Mouse (Mus musculus): ENCODE data around the gene Tagap1. TPM values are rescaled to one million over a fixed set of nuclear protein-coding genes. Genes with fewer than 3 reads are reported as not detected.
"Not testable (repeated sequence)": the region's sequence is repeated elsewhere in the genome, so short reads cannot be mapped to it uniquely, and the experiment has no call there.

The Tagap1 gene
- polyA plus RNA-seq, 1 experiment from 2014 or later, result 12.3 TPM

DNA sequence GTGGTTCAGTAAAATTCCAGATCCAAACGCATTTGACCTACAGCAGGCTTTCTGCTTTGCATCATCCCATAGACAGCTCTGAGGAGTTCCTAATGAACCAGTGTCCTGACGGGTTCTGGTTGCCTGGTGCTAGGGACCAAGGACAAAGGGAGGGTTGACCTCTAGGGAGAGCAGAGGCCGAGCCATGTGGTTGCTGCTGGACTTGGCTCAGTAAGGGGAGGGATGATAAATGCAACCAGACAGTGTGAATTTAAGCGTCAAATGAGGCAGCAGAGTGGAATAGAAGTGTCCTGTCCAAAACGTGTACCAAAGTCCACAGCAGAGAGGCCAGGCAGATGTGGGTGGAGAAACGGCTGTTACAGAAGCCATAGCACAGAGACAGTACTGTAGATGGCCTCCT, 34.5 kb upstream of the Tagap1 start:
- peak; percentile 13; the same call in 1 of the 2 replicates for ATAC-seq (ENCODE audit: low read depth)
- H3K9me3 ChIP-seq (replicated peaks; ENCODE audit: control insufficient read depth, low read length); H3K4me2 ChIP-seq (ENCODE audit: low read depth, low read length); H3K9ac ChIP-seq (ENCODE audit: low read depth, low read length); H3K4me1 ChIP-seq (ENCODE audit: control insufficient read depth, low read depth, low read length); H3K27me3 ChIP-seq (ENCODE audit: control insufficient read depth, insufficient read depth, low read depth, low read length); H3K4me3 ChIP-seq (ENCODE audit: low read depth, low read length); H3K36me3 ChIP-seq (ENCODE audit: control insufficient read depth, insufficient read depth); H3K27ac ChIP-seq (ENCODE audit: low read length): not testable (repeated sequence)
- no CpG with 5 or more reads among the region's 6 CpGs for WGBS (ENCODE audit: insufficient replicate concordance)

DNA sequence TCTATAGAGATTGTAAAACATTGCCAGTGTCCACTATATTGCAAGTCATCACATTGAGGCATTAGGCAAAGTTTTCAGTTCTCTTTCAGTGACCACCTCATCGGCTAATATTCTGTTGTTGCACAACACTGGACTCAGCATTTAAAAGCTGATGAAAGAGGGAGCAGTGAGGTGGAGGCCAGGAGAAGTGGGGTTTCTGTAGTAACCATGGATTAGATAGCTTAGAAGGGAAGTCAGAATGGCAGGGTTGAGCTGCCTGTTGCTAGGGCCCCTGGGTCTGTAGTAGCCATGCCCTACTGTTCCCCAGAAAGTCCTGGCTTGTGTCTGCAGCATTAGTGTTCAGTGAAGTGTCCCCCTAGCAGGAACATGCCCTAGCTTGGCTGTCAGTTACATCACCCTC, 25.2 kb upstream of the Tagap1 start:
- H3K27me3 ChIP-seq (ENCODE audit: control insufficient read depth, insufficient read depth, low read depth, low read length); H3K4me2 ChIP-seq (ENCODE audit: low read depth, low read length); H3K36me3 ChIP-seq (ENCODE audit: control insufficient read depth, insufficient read depth); H3K9ac ChIP-seq (ENCODE audit: low read depth, low read length); H3K4me1 ChIP-seq (ENCODE audit: control insufficient read depth, low read depth, low read length); ATAC-seq (ENCODE audit: low read depth); H3K9me3 ChIP-seq (replicated peaks; ENCODE audit: control insufficient read depth, low read length); H3K4me3 ChIP-seq (ENCODE audit: low read depth, low read length); H3K27ac ChIP-seq (ENCODE audit: low read length): not testable (repeated sequence)
- 69% methylated on average over 1 of the region's 1 CpGs for WGBS (ENCODE audit: insufficient replicate concordance)

DNA sequence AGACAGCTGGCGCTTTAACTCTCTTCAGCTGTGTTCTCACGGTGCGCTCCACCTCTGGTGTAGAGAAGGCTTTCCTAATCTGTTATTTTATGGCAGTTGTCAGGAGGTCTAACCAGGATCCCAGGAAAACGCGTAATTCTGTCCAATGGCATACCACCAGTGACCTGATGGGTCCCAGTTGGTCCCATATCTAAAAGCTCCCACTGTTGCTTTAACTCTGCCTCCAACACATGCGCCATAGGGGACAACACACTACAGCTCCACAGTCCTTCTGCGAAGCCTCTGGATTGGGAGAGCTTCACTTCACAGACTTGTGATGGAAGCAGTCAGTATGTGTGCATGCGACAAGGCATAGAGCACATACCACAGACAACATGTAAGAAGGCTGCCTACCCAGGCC, 19.2 kb upstream of the Tagap1 start:
- H3K4me2 ChIP-seq (ENCODE audit: low read depth, low read length); H3K27me3 ChIP-seq (ENCODE audit: control insufficient read depth, insufficient read depth, low read depth, low read length); H3K4me3 ChIP-seq (ENCODE audit: low read depth, low read length); H3K36me3 ChIP-seq (ENCODE audit: control insufficient read depth, insufficient read depth); H3K4me1 ChIP-seq (ENCODE audit: control insufficient read depth, low read depth, low read length); H3K9me3 ChIP-seq (replicated peaks; ENCODE audit: control insufficient read depth, low read length); H3K9ac ChIP-seq (ENCODE audit: low read depth, low read length); H3K27ac ChIP-seq (ENCODE audit: low read length); ATAC-seq (ENCODE audit: low read depth): not testable (repeated sequence)
- 90% methylated on average over 5 of the region's 8 CpGs for WGBS (ENCODE audit: insufficient replicate concordance)

DNA sequence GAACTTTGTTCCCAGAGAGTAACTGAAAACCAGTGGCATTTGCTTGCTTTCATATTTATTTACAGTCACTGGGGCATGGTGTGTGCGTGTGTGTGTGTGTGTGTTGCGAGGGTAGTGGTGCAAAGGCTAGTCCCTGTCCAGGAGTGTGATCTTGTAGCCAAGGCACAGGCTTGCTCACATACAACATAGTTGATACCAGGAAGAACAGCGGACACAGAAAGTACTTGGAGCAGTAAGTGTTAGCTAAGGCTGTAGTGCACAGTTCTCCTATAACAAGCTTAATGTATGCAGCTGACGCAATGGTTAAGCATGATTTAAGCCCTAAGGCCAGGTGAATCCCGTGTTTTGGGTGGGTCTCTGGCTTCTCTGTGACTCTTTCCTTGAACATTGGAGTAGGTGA, 18.4 kb upstream of the Tagap1 start:
- Histone ChIP-seq H3K4me3 (ENCODE audit: low read depth, low read length) (peak overlapping the region; percentile 65), H3K4me2 (ENCODE audit: low read depth, low read length) (peak overlapping the region; percentile 70)
- 4% methylated on average over 4 of the region's 5 CpGs for WGBS (ENCODE audit: insufficient replicate concordance)
- H3K9me3 ChIP-seq (replicated peaks; ENCODE audit: control insufficient read depth, low read length); H3K36me3 ChIP-seq (ENCODE audit: control insufficient read depth, insufficient read depth); H3K4me1 ChIP-seq (ENCODE audit: control insufficient read depth, low read depth, low read length); H3K9ac ChIP-seq (ENCODE audit: low read depth, low read length); H3K27me3 ChIP-seq (ENCODE audit: control insufficient read depth, insufficient read depth, low read depth, low read length); H3K27ac ChIP-seq (ENCODE audit: low read length): not testable (repeated sequence)
- peak; percentile 4; the same call in 1 of the 2 replicates for ATAC-seq (ENCODE audit: low read depth)

DNA sequence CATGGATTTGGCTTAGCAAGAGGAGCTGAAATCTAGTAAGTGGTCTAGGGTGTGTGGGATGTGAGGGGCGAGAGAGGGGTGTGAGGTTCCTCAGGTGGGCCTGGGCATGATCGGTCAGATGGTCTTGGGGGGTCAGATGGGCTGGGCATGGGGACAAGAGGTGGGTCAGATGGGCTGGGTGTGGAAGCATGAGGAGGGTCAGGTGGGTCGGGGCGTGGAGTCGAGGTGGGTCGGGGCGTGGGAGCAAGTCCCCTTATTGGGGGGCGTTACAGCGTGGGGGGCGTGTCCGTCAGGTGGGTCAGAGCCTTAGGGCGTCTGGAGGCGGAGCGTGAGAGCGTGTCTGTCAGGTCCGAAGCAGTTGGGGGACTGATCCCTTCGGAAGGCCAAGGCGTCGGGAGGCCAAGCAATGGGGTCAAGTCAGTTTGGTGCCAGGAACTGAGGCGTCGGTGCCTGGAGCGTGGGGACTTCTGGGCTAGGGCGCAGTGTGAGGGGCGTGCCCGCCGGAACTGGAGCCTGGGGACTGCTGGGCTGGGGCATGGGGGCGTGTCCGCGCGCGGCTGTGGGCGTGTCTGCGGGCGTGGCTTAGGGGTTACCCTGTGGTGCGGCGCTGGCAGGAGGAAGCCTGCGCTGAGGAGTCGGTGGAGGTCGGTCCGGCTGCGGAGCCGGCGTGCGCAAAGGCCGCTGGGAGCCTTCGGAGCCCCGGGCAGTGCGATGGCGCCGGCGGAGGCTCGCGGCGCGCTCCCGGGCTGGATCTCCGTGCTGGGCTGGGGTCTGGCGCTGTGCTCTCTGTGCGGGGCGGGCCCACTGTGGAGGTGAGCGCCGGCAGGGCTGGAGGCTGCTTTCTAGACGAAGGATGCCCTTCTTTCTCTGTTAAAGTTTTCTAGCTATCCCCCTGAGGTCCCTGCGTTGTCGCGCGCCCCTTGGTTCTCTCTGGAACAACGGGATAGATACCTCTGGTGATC, 17.6 kb upstream of the Tagap1 start, which contains the start of gene Gm49721:
TSS of gene Gm49721 (plus strand) at position 618 of the 962 bp plus-strand sequence.
- not testable (repeated sequence) for H3K27me3 ChIP-seq (ENCODE audit: control insufficient read depth, insufficient read depth, low read depth, low read length); H3K4me1 ChIP-seq (ENCODE audit: control insufficient read depth, low read depth, low read length); H3K9me3 ChIP-seq (replicated peaks; ENCODE audit: control insufficient read depth, low read length); H3K27ac ChIP-seq (ENCODE audit: low read length); H3K36me3 ChIP-seq (ENCODE audit: control insufficient read depth, insufficient read depth)
- peak; percentile 99 for ATAC-seq (ENCODE audit: low read depth)
- WGBS (ENCODE audit: insufficient replicate concordance), result under 1% methylated on average over 32 of the region's 68 CpGs
- Histone ChIP-seq H3K4me2 (ENCODE audit: low read depth, low read length) (peak within 1 kb of the TSS; percentile 70), H3K9ac (ENCODE audit: low read depth, low read length) (peak within 1 kb of the TSS; percentile 62; the same call in 1 of the 2 replicates), H3K4me3 (ENCODE audit: low read depth, low read length) (peak within 1 kb of the TSS; percentile 65)

DNA sequence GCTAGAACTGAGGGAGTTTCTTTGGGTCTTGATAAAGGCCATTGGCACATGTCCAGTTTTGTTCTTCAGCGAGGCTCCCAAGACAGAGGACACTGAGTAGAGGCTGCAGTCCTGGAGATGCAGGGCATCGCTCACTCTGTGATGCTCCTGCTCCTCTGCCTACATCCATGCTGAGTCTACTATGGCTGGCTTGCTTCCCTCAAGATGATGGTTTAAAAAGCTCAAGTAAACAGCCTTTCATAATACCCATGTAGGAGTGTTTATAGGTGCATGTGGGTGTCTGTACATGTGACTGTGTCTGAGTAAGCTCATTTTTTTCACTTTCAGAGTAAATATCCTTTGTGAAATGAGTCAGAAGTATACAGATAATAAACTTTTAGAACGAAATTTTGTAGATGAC, 14.0 kb upstream of the Tagap1 start:
- H3K9ac ChIP-seq (ENCODE audit: low read depth, low read length); H3K27ac ChIP-seq (ENCODE audit: low read length); H3K36me3 ChIP-seq (ENCODE audit: control insufficient read depth, insufficient read depth); H3K9me3 ChIP-seq (replicated peaks; ENCODE audit: control insufficient read depth, low read length); ATAC-seq (ENCODE audit: low read depth); H3K4me1 ChIP-seq (ENCODE audit: control insufficient read depth, low read depth, low read length); H3K4me2 ChIP-seq (ENCODE audit: low read depth, low read length); H3K27me3 ChIP-seq (ENCODE audit: control insufficient read depth, insufficient read depth, low read depth, low read length); H3K4me3 ChIP-seq (ENCODE audit: low read depth, low read length): not testable (repeated sequence)
- WGBS (ENCODE audit: insufficient replicate concordance), result 52% methylated on average over 3 of the region's 3 CpGs

DNA sequence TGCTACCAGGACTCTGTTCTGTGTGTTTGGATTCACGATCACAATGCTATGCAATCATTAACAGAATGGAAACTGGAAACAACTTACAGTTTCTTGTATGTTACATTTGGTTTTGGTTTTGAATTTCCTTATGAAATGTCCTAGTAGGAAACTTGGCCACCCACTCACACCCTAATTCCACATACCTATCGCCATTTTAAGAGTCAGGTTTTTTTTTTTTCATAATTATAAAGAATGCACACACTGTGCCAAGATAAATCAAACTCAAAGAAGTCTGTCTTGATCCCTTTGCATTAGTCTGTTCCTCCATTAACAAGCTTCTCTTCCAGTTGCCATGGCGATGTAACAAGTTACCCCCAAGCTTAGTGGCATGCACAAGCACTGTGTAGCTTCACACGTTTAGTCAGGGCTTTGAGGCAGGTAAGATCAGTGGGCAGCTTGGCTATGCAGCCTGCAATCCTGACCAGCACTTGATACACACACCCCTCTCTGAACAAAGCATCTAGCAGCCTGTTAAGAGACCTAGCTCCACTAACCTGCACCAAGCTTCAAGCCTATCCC, 12.0 kb upstream of the Tagap1 start:
- H3K36me3 ChIP-seq (ENCODE audit: control insufficient read depth, insufficient read depth); H3K27me3 ChIP-seq (ENCODE audit: control insufficient read depth, insufficient read depth, low read depth, low read length); H3K4me3 ChIP-seq (ENCODE audit: low read depth, low read length); H3K4me2 ChIP-seq (ENCODE audit: low read depth, low read length); H3K4me1 ChIP-seq (ENCODE audit: control insufficient read depth, low read depth, low read length); H3K9ac ChIP-seq (ENCODE audit: low read depth, low read length); H3K27ac ChIP-seq (ENCODE audit: low read length); H3K9me3 ChIP-seq (replicated peaks; ENCODE audit: control insufficient read depth, low read length); ATAC-seq (ENCODE audit: low read depth): not testable (repeated sequence)
- 59% methylated on average over 4 of the region's 4 CpGs for WGBS (ENCODE audit: insufficient replicate concordance)

DNA sequence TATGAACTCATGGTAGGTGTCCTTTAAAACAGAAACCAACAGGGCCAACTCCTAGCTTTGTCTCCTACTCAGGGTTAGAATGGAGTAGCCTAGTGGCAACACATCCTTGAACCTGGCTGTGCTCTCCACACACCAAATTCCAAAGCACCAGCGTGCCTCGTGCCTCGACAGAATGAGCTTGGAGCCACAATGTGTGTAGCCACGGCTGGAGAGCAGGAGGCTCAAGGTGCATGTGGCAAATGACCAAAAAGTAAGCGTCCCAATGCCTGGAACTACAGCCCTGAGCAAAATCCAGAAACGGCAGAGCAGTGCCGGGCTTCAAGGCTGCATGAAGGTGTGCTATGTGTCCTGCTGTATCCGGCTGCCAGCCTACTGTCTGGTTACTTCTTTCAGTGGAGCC, 10.3 kb upstream of the Tagap1 start:
- not testable (repeated sequence) for H3K36me3 ChIP-seq (ENCODE audit: control insufficient read depth, insufficient read depth); ATAC-seq (ENCODE audit: low read depth); H3K27ac ChIP-seq (ENCODE audit: low read length); H3K4me3 ChIP-seq (ENCODE audit: low read depth, low read length); H3K9me3 ChIP-seq (replicated peaks; ENCODE audit: control insufficient read depth, low read length); H3K4me2 ChIP-seq (ENCODE audit: low read depth, low read length); H3K4me1 ChIP-seq (ENCODE audit: control insufficient read depth, low read depth, low read length); H3K9ac ChIP-seq (ENCODE audit: low read depth, low read length); H3K27me3 ChIP-seq (ENCODE audit: control insufficient read depth, insufficient read depth, low read depth, low read length)
- WGBS (ENCODE audit: insufficient replicate concordance), result 71% methylated on average over 7 of the region's 8 CpGs

DNA sequence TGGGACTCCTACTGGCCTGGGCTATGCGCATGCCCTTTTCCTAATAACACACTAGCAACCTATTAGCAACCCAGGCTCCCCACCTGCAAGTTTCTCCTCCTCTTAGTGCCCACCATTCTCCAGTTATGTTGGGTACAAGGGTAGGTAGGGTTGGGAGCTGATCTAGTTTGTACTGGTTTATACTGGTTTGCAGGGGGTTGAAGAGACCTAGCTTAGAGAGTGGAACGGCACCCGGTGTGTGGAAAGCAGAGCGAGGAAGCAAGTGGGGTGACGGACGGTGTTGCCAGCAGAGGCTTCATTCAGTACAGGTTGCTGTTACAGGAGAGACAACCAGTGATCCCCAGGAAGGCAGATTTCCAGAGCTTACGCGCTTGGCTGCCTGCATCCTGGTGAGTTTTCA, 9.4 kb upstream of the Tagap1 start, which contains the start of gene Rnaset2b:
TSS of gene Rnaset2b (plus strand) at position 301 of the 400 bp plus-strand sequence.
- not testable (repeated sequence) for H3K9me3 ChIP-seq (replicated peaks; ENCODE audit: control insufficient read depth, low read length); H3K36me3 ChIP-seq (ENCODE audit: control insufficient read depth, insufficient read depth); H3K4me3 ChIP-seq (ENCODE audit: low read depth, low read length); H3K27ac ChIP-seq (ENCODE audit: low read length); H3K4me1 ChIP-seq (ENCODE audit: control insufficient read depth, low read depth, low read length); H3K27me3 ChIP-seq (ENCODE audit: control insufficient read depth, insufficient read depth, low read depth, low read length); H3K4me2 ChIP-seq (ENCODE audit: low read depth, low read length); ATAC-seq (ENCODE audit: low read depth); H3K9ac ChIP-seq (ENCODE audit: low read depth, low read length)
- no CpG with 5 or more reads among the region's 8 CpGs for WGBS (ENCODE audit: insufficient replicate concordance)

All from liver, embryonic 16.5 days (tissue).